Mouse (Mus musculus) T-helper 17 cell (primary cell): ENCODE measurements around the gene Egln1.

ENCODE experiments used
- in situ Hi-C, 2 experiments: fragments of 300-600 bp; cut with MboI, MseI; formaldehyde crosslinking; loops; 1 replicate in 1 of 2; 2 replicates in 1 of 2; pipeline ENCODE4 v1.15.1; 2025; ENCODE audit warnings: high pct_unique_total_duplicates in 2 of 2

Gene Egln1

GRCm38 (mm10) chr8:124949209-124950068 is at the start of gene Egln1:
Egln1 (minus strand) TSS chr8:124949324.
- in situ Hi-C loops: no loop called here

- in situ Hi-C loops: no loop called here
These were observed 46.7 kb upstream of the Egln1 start for GRCm38 (mm10) chr8:124995776-124996175.

GRCm38 (mm10) chr8:124991668-124991926 is 42.5 kb upstream of the Egln1 start:
- in situ Hi-C loops: no loop called here

- in situ Hi-C loops: no loop called here
These were observed 42.0 kb upstream of the Egln1 start for GRCm38 (mm10) chr8:124990923-124991667.

GRCm38 (mm10) chr8:124980828-124981227 is 31.7 kb upstream of the Egln1 start:
- in situ Hi-C loops: no loop called here

GRCm38 (mm10) chr8:124980036-124980435 is 30.9 kb upstream of the Egln1 start:
- in situ Hi-C loops: no loop called here

- in situ Hi-C loops: no loop called here
These were observed 28.9 kb upstream of the Egln1 start for GRCm38 (mm10) chr8:124978026-124978425.

- in situ Hi-C loops: no loop called here
These were observed 27.1 kb upstream of the Egln1 start for GRCm38 (mm10) chr8:124976211-124976610.

GRCm38 (mm10) chr8:124974254-124974653 is 25.1 kb upstream of the Egln1 start:
- in situ Hi-C loops: no loop called here

GRCm38 (mm10) chr8:124973221-124973620 is 24.1 kb upstream of the Egln1 start:
- in situ Hi-C loops: no loop called here

GRCm38 (mm10) chr8:124970312-124970933 is 21.3 kb upstream of the Egln1 start:
- in situ Hi-C loops: no loop called here

GRCm38 (mm10) chr8:124964966-124965365 is 15.8 kb upstream of the Egln1 start:
- in situ Hi-C loops: no loop called here

- in situ Hi-C loops: no loop called here
These were observed 14.1 kb upstream of the Egln1 start for GRCm38 (mm10) chr8:124963246-124963645.

- in situ Hi-C loops: no loop called here
These were observed 11.2 kb upstream of the Egln1 start for GRCm38 (mm10) chr8:124960226-124960880.

GRCm38 (mm10) chr8:124959462-124960225 is 10.5 kb upstream of the Egln1 start:
- in situ Hi-C loops: no loop called here

GRCm38 (mm10) chr8:124954572-124955082 is 5.5 kb upstream of the Egln1 start:
- in situ Hi-C loops: no loop called here

- in situ Hi-C loops: no loop called here
These were observed 4.1 kb upstream of the Egln1 start for GRCm38 (mm10) chr8:124953188-124953587.

- in situ Hi-C loops: no loop called here
These were observed 1.7 kb upstream of the Egln1 start for GRCm38 (mm10) chr8:124950865-124951264.

- in situ Hi-C loops: no loop called here
These were observed 939 bp upstream of the Egln1 start for GRCm38 (mm10) chr8:124950069-124950456.

GRCm38 (mm10) chr8:124948733-124949111 is 402 bp downstream of the Egln1 start:
- in situ Hi-C loops: no loop called here
